Mouse (Mus musculus) myocyte (in vitro differentiated cells): ENCODE measurements around the gene Ccr1.

Source experiments
- CEBPB ChIP-seq: IDR thresholded peaks from 2 replicates; pipeline ENCODE4 v1.6.1; 2011; ENCODE audit warnings: mild to moderate bottlenecking, moderate library complexity; ENCODE audit not compliant: poor library complexity, insufficient read depth, severe bottlenecking
- MAX ChIP-seq: IDR thresholded peaks from one replicate; pipeline ENCODE4 v1.6.1; 2011; ENCODE audit warnings: low read depth, mild to moderate bottlenecking, control low read depth
- POLR2A ChIP-seq: IDR thresholded peaks from one replicate; pipeline ENCODE4 v1.6.1; 2011; ENCODE audit warnings: low read depth, mild to moderate bottlenecking, control low read depth, moderate library complexity; ENCODE audit not compliant: insufficient read length
- TCF3 ChIP-seq: IDR thresholded peaks from one replicate; pipeline ENCODE4 v1.6.1; 2011; ENCODE audit warnings: low read depth, control low read depth; ENCODE audit not compliant: insufficient read length

DNA sequence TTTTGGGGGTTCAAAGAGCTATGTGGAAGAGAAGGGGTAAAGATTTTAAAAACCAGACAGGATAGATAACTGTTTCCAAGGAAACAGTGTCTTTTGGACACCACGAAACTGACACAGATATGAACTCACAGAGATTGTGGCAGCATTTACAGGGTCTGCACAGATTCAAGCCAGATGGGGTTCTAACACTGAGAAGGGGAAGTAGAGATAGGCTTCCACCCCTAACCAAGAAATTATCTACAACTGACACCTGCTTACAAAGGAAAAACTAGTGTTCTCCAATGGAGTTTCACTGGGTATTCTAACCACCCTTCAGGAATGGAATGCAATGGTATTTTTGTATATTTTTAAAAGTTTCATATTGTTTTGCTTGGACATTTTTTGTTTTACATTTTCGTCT is 47.6 kb upstream of the Ccr1 start:
- TF ChIP-seq CEBPB (no peak), POLR2A (no peak), TCF3 (no peak), MAX (no peak)
